Mouse (Mus musculus) lung, postnatal 0 days (tissue): ENCODE measurements at regions not wholly inside any gene's neighbourhood (a gene's known extent, or its start where the extent isn't known, plus 50 kb on each side); places are given as distances from the start of the nearest gene placed in this dataset.

Experiments
- ATAC-seq: fragments of 200-750 bp; cut with Nextera tagmentation; 2 replicates; pipeline ENCODE4 v1.8.0; 2017; ENCODE audit warnings: moderate library complexity
- DNase-seq: peaks from one replicate; pipeline ENCODE4 v3.0.0-alpha.2; 2016; ENCODE audit warnings: low spot score
- H3K27ac ChIP-seq: fragments of 300-500 bp; sonication (generic); 2 replicates; pipeline ENCODE4 v1.5.1; 2014; ENCODE audit warnings: antibody characterized with exemption, mild to moderate bottlenecking, low read length, mixed read lengths
- H3K27me3 ChIP-seq: fragments of 300-500 bp; sonication (generic); replicated peaks from 2 replicates; pipeline ENCODE4 v1.6.1; 2014; ENCODE audit warnings: low read length, mixed read lengths; ENCODE audit not compliant: insufficient read depth
- H3K36me3 ChIP-seq: fragments of 300-500 bp; sonication (generic); 2 replicates; pipeline ENCODE4 v1.6.1; 2014; ENCODE audit warnings: low read length, mixed read lengths; ENCODE audit not compliant: insufficient read depth
- H3K4me1 ChIP-seq: fragments of 300-500 bp; sonication (generic); 2 replicates; pipeline ENCODE4 v1.6.1; 2014; ENCODE audit warnings: antibody characterized with exemption, low read depth, low read length, mixed read lengths; ENCODE audit not compliant: insufficient read depth
- H3K4me2 ChIP-seq: fragments of 300-500 bp; sonication (generic); replicated peaks from 2 replicates; pipeline ENCODE4 v1.6.1; 2014; ENCODE audit warnings: low read depth, mild to moderate bottlenecking, low read length, moderate library complexity, mixed read lengths
- H3K4me3 ChIP-seq: fragments of 300-500 bp; sonication (generic); 2 replicates; pipeline ENCODE4 v1.5.1; 2014; ENCODE audit warnings: low read depth, low read length
- H3K9ac ChIP-seq: fragments of 300-500 bp; sonication (generic); replicated peaks from 2 replicates; pipeline ENCODE4 v1.6.1; 2014; ENCODE audit warnings: low read depth, mild to moderate bottlenecking
- H3K9me3 ChIP-seq: fragments of 300-500 bp; sonication (generic); 2 replicates; pipeline ENCODE4 v1.6.1; 2016; ENCODE audit warnings: low read length, mixed read lengths
- CTCF ChIP-seq: IDR thresholded peaks from 2 replicates; pipeline ENCODE4 v1.5.1; 2016; ENCODE audit warnings: antibody characterized with exemption, mild to moderate bottlenecking
- EP300 ChIP-seq: IDR thresholded peaks from 2 replicates; pipeline ENCODE4 v1.6.1; 2016; ENCODE audit warnings: antibody characterized with exemption, mild to moderate bottlenecking, control low read depth
- WGBS: fragments of 180-500 bp; shearing (Covaris S2); extraction: QIAGEN DNeasy Blood & Tissue Kit; methylation state at CpG from one replicate; pipeline ENCODE4 v1.1.7; 2014; 5-methylcytosine and 5-hydroxymethylcytosine counted together

DNA sequence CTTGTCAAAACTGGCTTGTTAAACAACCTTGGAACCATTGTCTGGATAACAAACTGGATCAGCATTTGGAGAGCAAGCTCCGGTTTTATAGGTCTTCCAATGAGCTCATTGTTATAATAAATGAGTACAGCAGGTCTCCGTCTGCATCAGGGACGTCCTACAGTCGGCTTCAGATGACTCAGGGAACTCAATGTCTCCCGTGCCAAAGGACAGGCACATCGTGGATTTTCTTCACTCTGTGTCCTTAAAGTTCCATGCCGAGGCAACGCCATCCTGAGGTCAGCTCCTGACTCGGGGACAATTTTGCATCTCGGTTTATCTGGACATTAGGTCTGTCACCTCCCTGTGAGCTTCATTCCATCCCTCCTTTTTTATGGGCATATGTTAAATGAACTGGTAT lies 85.2 kb downstream of the Lyplal1 start:
- no peak for DNase-seq
- Histone ChIP-seq H3K36me3 (no peaks in the 10 kb centered on the region), H3K9ac (no peak overlapping the region), H3K27me3 (no peaks in the 10 kb centered on the region), H3K9me3 (no peaks in the 10 kb centered on the region), H3K4me3 (no peak overlapping the region), H3K4me1 (no peaks in the 10 kb centered on the region), H3K4me2 (no peak overlapping the region), H3K27ac (no peak overlapping the region)
- 67% methylated on average over 10 of the region's 10 CpGs for WGBS
- ATAC-seq: no peak
- TF ChIP-seq CTCF: no peak
- TF ChIP-seq EP300: no peak

- no peak overlapping the region for H3K4me2 ChIP-seq
- H3K27ac ChIP-seq: no peak overlapping the region
- DNase-seq (no peak), ATAC-seq (no peak)
- H3K36me3 ChIP-seq: no peaks in the 10 kb centered on the region
- WGBS: 32% methylated on average over 2 of the region's 2 CpGs
- TF ChIP-seq EP300: no peak
- no peak for TF ChIP-seq CTCF
- no peaks in the 10 kb centered on the region for H3K4me1 ChIP-seq
- H3K9ac ChIP-seq: no peak overlapping the region
- H3K9me3 ChIP-seq: no peaks in the 10 kb centered on the region
- no peak overlapping the region for H3K4me3 ChIP-seq
- H3K27me3 ChIP-seq: no peaks in the 10 kb centered on the region
These were observed 82.7 kb downstream of the Lyplal1 start for GRCm38 (mm10) chr1:186034443-186034842.
